Mouse (Mus musculus) heart, embryonic 10.5 days (tissue): Measurements from ENCODE around the gene Iqgap1. TPM values are rescaled to one million over a fixed set of nuclear protein-coding genes. Genes with fewer than 3 reads are reported as not detected.

ENCODE experiments used
- DNase-seq: peaks from one replicate; pipeline ENCODE4 v3.0.0-alpha.2; 2017; ENCODE audit warnings: low spot score
- H3K27ac ChIP-seq: fragments of 300-500 bp; sonication (generic); 2 replicates; pipeline ENCODE4 v1.5.1; 2016; ENCODE audit warnings: mild to moderate bottlenecking
- H3K27me3 ChIP-seq: fragments of 300-500 bp; sonication (generic); 2 replicates; pipeline ENCODE4 v1.6.1; 2016; ENCODE audit warnings: mild to moderate bottlenecking; ENCODE audit not compliant: poor library complexity, insufficient read depth, severe bottlenecking
- H3K36me3 ChIP-seq: fragments of 300-500 bp; sonication (generic); 2 replicates; pipeline ENCODE4 v1.6.1; 2016; ENCODE audit warnings: mild to moderate bottlenecking, moderate library complexity
- H3K4me1 ChIP-seq: fragments of 300-500 bp; sonication (generic); 2 replicates; pipeline ENCODE4 v1.6.1; 2016; ENCODE audit warnings: mild to moderate bottlenecking
- H3K4me3 ChIP-seq: fragments of 300-500 bp; sonication (generic); 2 replicates; pipeline ENCODE4 v1.5.1; 2016; ENCODE audit warnings: mild to moderate bottlenecking, moderate library complexity
- H3K9me3 ChIP-seq: fragments of 300-500 bp; sonication (generic); 2 replicates; pipeline ENCODE4 v1.6.1; 2016; ENCODE audit warnings: mild to moderate bottlenecking, moderate library complexity
- WGBS: fragments of 180-500 bp; shearing (Covaris S2); methylation state at CpG from one replicate; pipeline ENCODE4 v1.1.7; 2016; 5-methylcytosine and 5-hydroxymethylcytosine counted together
- polyA plus RNA-seq: library from polyadenylated mRNA; unstranded; fragments of >200 nt; fragmentation: Nextera tagmentation; extraction: Ambion mirVana; gene quantifications from 2 replicates; pipeline ENCODE4 v1.2.1, GENCODE M21; 2016

Iqgap1 gene
- polyA plus RNA-seq, 1 experiment from 2014 or later = 39.5 TPM

DNA sequence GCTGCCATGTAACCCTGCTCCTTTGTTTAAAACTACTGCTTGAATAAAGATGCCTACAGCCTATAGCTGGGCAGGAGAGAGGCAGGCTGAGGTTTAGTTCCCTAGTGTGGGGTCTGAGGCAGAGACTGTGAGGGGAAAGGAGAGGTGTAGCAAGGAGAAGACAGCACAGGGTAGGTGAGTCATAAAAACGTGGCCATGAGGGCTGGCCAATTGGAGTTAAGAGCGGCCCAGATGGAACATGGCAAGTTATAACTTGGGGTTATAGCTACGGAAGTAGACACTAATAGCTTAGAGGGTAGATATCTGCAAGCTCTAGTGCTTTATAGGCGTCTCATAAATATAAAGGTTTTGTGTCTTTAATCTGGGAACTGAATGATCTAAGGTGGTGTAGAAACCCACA, 2.5 kb downstream of the Iqgap1 start:
- H3K27ac ChIP-seq = no peak overlapping the region
- no peak for DNase-seq
- no peak overlapping the region for H3K4me3 ChIP-seq
- no peaks in the 10 kb centered on the region for H3K27me3 ChIP-seq
- H3K9me3 ChIP-seq = no peaks in the 10 kb centered on the region
- 77% methylated on average over 4 of the region's 4 CpGs for WGBS
- no peaks in the 10 kb centered on the region for H3K36me3 ChIP-seq
- peaks cover 1% of the 10 kb centered on the region; the same call in 1 of the 2 replicates for H3K4me1 ChIP-seq

GRCm38 (mm10) chr7:80820838-80821237, 4.9 kb downstream of the Iqgap1 start:
- H3K27ac ChIP-seq = no peak overlapping the region
- H3K9me3 ChIP-seq = no peaks in the 10 kb centered on the region
- H3K4me3 ChIP-seq = no peak overlapping the region
- WGBS = 85% methylated on average over 4 of the region's 4 CpGs
- H3K27me3 ChIP-seq = no peaks in the 10 kb centered on the region
- no peaks in the 10 kb centered on the region for H3K36me3 ChIP-seq
- no peak for DNase-seq
- H3K4me1 ChIP-seq = peaks cover 8% of the 10 kb centered on the region

DNA sequence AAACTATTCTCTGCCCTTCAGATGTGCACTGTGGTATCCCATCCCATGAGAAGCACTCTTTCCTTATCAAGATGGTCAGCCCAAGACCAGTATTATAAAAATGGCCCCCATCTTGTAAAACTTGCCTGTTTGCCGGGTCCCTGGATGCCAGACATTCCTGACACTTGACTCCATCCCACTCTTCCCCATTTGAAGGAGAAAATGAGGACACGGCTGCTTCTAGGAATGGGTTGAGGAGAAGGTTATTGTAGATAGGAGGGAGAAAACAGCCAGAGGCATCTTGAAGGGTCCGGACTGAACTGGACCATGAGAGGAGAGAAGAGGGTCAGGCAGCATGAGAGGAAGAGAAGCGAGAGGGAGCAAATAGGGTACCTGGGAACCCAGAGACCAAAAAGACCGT, 9.1 kb downstream of the Iqgap1 start:
- WGBS = 47% methylated on average over 5 of the region's 5 CpGs
- H3K4me1 ChIP-seq = peaks cover 8% of the 10 kb centered on the region
- no peak overlapping the region; the same call in 1 of the 2 replicates for H3K27ac ChIP-seq
- no peaks in the 10 kb centered on the region for H3K36me3 ChIP-seq
- H3K9me3 ChIP-seq = no peaks in the 10 kb centered on the region
- no peak for DNase-seq
- H3K4me3 ChIP-seq = no peak overlapping the region
- H3K27me3 ChIP-seq = no peaks in the 10 kb centered on the region

DNA sequence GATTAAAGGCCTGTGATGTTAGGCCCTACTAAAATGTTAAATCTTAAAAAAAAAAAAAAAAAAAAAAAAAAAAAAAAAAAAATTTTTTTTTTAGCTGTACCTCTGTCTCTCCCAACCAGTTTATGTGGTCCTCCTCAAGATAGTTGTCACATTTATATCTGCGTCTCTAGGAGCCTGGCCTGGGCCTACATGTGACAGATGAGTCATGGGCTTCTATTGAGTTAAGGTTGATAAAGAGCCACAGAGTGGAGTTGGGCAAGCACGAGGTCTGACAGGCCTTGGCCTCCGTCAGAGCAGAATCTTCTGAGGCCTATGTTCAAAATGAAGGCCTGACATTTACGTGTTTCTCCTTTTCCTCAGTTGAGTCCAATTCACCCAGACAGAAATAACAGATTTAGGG, 12.4 kb downstream of the Iqgap1 start:
- no peak overlapping the region for H3K4me3 ChIP-seq
- no peaks in the 10 kb centered on the region for H3K9me3 ChIP-seq
- no peaks in the 10 kb centered on the region for H3K36me3 ChIP-seq
- peaks cover 8% of the 10 kb centered on the region for H3K4me1 ChIP-seq
- WGBS = 67% methylated on average over 4 of the region's 4 CpGs
- peaks cover 3% of the 10 kb centered on the region; the same call in 1 of the 2 replicates for H3K27me3 ChIP-seq
- no peak for DNase-seq
- H3K27ac ChIP-seq = no peak overlapping the region

GRCm38 (mm10) chr7:80806331-80806730, 19.4 kb downstream of the Iqgap1 start:
- H3K4me1 ChIP-seq = peaks cover 11% of the 10 kb centered on the region
- WGBS = 64% methylated on average over 4 of the region's 4 CpGs
- H3K27ac ChIP-seq = no peak overlapping the region
- no peak for DNase-seq
- peaks cover 3% of the 10 kb centered on the region; the same call in 1 of the 2 replicates for H3K27me3 ChIP-seq
- no peaks in the 10 kb centered on the region for H3K36me3 ChIP-seq
- H3K9me3 ChIP-seq = no peaks in the 10 kb centered on the region
- no peak overlapping the region for H3K4me3 ChIP-seq

GRCm38 (mm10) chr7:80803173-80803872, 22.5 kb downstream of the Iqgap1 start:
- under 1% methylated on average over 47 of the region's 47 CpGs for WGBS
- peak; percentile 99 for DNase-seq

GRCm38 (mm10) chr7:80802412-80803160, 23.2 kb downstream of the Iqgap1 start:
- Histone ChIP-seq H3K36me3 (peaks cover 26% of the 10 kb centered on the region), H3K27me3 (no peaks in the 10 kb centered on the region), H3K9me3 (no peaks in the 10 kb centered on the region), H3K27ac (peak overlapping the region; percentile 95), H3K4me1 (peaks cover 11% of the 10 kb centered on the region), H3K4me3 (peak overlapping the region; percentile 91)
- WGBS = 2% methylated on average over 37 of the region's 37 CpGs
- DNase-seq = no peak

More at GRCm38 (mm10) chr7:80803173-80803872, 22.5 kb downstream of the Iqgap1 start:
- H3K4me3 ChIP-seq = peak overlapping the region; percentile 91
- peak overlapping the region; percentile 95 for H3K27ac ChIP-seq
- H3K9me3 ChIP-seq = no peaks in the 10 kb centered on the region
- no peaks in the 10 kb centered on the region for H3K27me3 ChIP-seq
- H3K4me1 ChIP-seq = peaks cover 11% of the 10 kb centered on the region
- H3K36me3 ChIP-seq = peaks cover 18% of the 10 kb centered on the region

GRCm38 (mm10) chr7:80799307-80799706, 26.5 kb downstream of the Iqgap1 start:
- Histone ChIP-seq H3K4me1 (peaks cover 15% of the 10 kb centered on the region), H3K27me3 (no peaks in the 10 kb centered on the region)
- WGBS = 82% methylated on average over 5 of the region's 5 CpGs

DNA sequence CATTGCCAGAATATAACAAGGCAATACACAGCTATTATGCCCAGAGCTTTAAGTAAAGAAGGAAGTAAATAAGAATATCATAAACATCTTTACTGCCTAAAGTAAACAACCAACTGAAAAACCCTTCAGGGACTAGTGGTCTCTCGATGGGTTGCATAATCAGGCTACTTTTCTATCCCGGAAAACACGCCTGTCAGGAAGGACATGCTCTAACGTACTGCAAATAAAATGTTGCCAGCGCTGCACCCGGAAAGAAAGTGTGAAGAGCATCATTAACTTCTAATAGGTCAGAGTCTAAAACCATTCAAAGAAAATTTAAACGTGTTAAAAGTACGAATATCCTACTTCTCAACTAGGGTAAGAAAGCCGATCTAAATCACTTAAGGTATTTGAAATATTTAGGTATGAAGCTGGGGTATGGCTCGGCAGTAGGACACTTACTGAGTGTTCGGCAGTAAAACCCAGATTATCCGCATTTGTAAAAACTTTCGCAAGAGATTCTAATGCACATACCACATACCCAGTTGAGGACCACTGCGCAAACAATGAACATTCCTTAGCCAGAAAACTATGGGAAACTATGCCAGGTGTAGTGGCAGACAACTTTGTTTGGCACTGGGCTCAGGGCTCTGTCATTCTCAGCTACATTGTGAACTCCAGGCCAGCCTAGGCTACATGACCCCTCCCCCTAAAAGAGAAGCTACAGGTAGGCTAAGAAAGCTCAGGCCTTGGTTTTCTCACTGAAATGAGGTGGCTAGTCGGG, 28.8 kb downstream of the Iqgap1 start:
- H3K27me3 ChIP-seq = no peaks in the 10 kb centered on the region
- no peak overlapping the region for H3K4me3 ChIP-seq
- H3K4me1 ChIP-seq = peaks cover 9% of the 10 kb centered on the region
- WGBS = 89% methylated on average over 15 of the region's 15 CpGs
- DNase-seq = no peak
- no peak overlapping the region for H3K27ac ChIP-seq
- H3K36me3 ChIP-seq = peaks cover 65% of the 10 kb centered on the region
- no peaks in the 10 kb centered on the region; the same call in 1 of the 2 replicates for H3K9me3 ChIP-seq

More at GRCm38 (mm10) chr7:80799307-80799706, 26.5 kb downstream of the Iqgap1 start:
- no peak overlapping the region for H3K4me3 ChIP-seq
- H3K9me3 ChIP-seq = no peaks in the 10 kb centered on the region
- no peak overlapping the region for H3K27ac ChIP-seq
- peaks cover 52% of the 10 kb centered on the region for H3K36me3 ChIP-seq
- no peak for DNase-seq

GRCm38 (mm10) chr7:80796258-80796657, 29.5 kb downstream of the Iqgap1 start:
- DNase-seq = no peak
- H3K4me1 ChIP-seq = peaks cover 4% of the 10 kb centered on the region; the same call in 1 of the 2 replicates
- peaks cover 65% of the 10 kb centered on the region for H3K36me3 ChIP-seq
- no peaks in the 10 kb centered on the region for H3K27me3 ChIP-seq
- WGBS = 87% methylated on average over 6 of the region's 6 CpGs
- H3K27ac ChIP-seq = no peak overlapping the region
- no peak overlapping the region for H3K4me3 ChIP-seq
- no peaks in the 10 kb centered on the region; the same call in 1 of the 2 replicates for H3K9me3 ChIP-seq

DNA sequence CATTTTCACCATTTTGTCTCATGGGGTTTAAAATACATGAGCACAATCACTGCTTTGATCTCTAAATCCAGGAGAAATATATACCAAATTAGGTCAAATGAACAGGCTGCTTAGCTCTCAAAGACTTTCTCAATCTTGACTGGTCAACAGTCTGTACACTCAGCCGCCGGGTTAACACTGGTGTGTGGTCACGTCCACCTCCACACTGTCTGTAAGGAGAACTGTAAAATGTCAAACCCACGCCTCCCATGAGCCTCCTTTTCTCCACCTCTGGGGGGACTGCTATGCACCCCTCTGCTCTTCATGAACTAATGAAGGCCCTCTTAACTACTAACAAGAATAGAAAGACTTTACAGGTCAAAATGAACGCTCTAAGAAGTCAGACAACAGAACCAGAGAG, 36.2 kb downstream of the Iqgap1 start:
- WGBS = 30% methylated on average over 5 of the region's 5 CpGs
- Histone ChIP-seq H3K27ac (peak overlapping the region; percentile 84), H3K36me3 (peaks cover 15% of the 10 kb centered on the region), H3K4me3 (no peak overlapping the region), H3K4me1 (peaks cover 39% of the 10 kb centered on the region), H3K27me3 (no peaks in the 10 kb centered on the region), H3K9me3 (no peaks in the 10 kb centered on the region; the same call in 1 of the 2 replicates)
- no peak for DNase-seq

DNA sequence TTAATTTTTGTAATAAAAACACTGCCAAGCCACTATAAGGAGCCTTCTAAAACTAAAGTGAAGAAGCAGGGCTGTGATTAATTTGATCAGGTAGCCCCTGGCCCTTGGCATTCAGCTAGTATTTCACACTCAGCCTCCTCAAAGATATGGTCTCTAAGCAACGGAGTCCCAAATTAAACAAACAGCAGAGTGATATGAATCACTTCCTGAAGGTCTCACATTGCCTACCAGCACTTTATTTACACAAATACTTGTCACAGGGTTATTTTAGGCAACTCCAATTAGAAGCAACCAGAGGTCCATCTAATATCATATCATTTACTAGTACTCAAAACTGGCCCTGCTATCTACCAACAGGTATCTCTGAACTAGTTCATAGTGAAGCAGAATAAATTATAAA, 36.7 kb downstream of the Iqgap1 start:
- 5% methylated on average over 1 of the region's 1 CpGs for WGBS
- Histone ChIP-seq H3K4me1 (peaks cover 39% of the 10 kb centered on the region), H3K27me3 (no peaks in the 10 kb centered on the region), H3K9me3 (no peaks in the 10 kb centered on the region; the same call in 1 of the 2 replicates), H3K36me3 (peaks cover 12% of the 10 kb centered on the region), H3K27ac (peak overlapping the region; percentile 84), H3K4me3 (no peak overlapping the region)
- DNase-seq = no peak
